Mouse (Mus musculus): ENCODE results near the gene Sh3gl2. TPM values are rescaled to one million over a fixed set of nuclear protein-coding genes. Genes with fewer than 3 reads are reported as not detected.
A peak's percentile ranks its signal among the peaks of the same experiment; 100 is the strongest.

Sh3gl2 gene
- polyA plus RNA-seq, 1 experiment from 2014 or later = 6.9 TPM

- Histone ChIP-seq H3K27me3 (ENCODE audit: insufficient read depth, poor library complexity, severe bottlenecking) (no peaks in the 10 kb centered on the region), H3K4me1 (replicated peaks) (no peaks in the 10 kb centered on the region), H3K27ac (no peak overlapping the region), H3K9me3 (no peaks in the 10 kb centered on the region), H3K4me3 (no peak overlapping the region), H3K36me3 (no peaks in the 10 kb centered on the region)
- no peak for DNase-seq (ENCODE audit: low spot score)
- 94% methylated on average over 5 of the region's 5 CpGs for WGBS
Measured at GRCm38 (mm10) chr4:85618746-85619145, 413.8 kb downstream of the Sh3gl2 start.

GRCm38 (mm10) chr4:85619261-85619660 is 414.3 kb downstream of the Sh3gl2 start:
- Histone ChIP-seq H3K27ac (no peak overlapping the region), H3K36me3 (no peaks in the 10 kb centered on the region), H3K27me3 (ENCODE audit: insufficient read depth, poor library complexity, severe bottlenecking) (no peaks in the 10 kb centered on the region), H3K4me3 (no peak overlapping the region), H3K9me3 (no peaks in the 10 kb centered on the region), H3K4me1 (replicated peaks) (no peaks in the 10 kb centered on the region)
- 88% methylated on average over 3 of the region's 3 CpGs for WGBS
- DNase-seq (ENCODE audit: low spot score) = no peak

DNA sequence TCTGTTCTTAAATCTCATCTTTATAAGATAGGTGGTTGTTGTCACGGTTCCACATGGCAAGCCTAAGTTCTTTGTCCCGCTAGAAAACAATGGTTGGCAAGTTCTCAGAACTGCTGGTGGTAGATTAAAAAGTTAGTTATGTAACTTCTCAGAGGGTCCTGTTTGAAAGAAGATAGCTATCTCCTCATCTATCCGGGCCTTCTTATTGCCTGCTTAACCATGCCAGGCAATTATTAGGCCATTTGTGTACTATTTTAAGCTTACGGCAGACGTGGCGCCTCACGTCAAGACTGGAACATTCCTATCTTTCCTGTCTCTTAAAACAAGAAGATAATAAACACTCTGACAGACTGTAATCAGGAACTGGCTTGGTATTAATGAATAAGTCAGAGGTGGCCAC is 424.5 kb downstream of the Sh3gl2 start:
- no peak overlapping the region for H3K4me3 ChIP-seq
- H3K27me3 ChIP-seq (ENCODE audit: insufficient read depth, poor library complexity, severe bottlenecking) = no peaks in the 10 kb centered on the region
- WGBS = 93% methylated on average over 7 of the region's 7 CpGs
- no peak for DNase-seq (ENCODE audit: low spot score)
- no peaks in the 10 kb centered on the region for H3K9me3 ChIP-seq
- no peaks in the 10 kb centered on the region for H3K4me1 ChIP-seq (replicated peaks)
- no peaks in the 10 kb centered on the region for H3K36me3 ChIP-seq
- H3K27ac ChIP-seq = no peak overlapping the region

GRCm38 (mm10) chr4:85669271-85669670 is 464.3 kb downstream of the Sh3gl2 start:
- no peak overlapping the region for H3K4me3 ChIP-seq
- H3K9me3 ChIP-seq = no peaks in the 10 kb centered on the region
- H3K27ac ChIP-seq = no peak overlapping the region
- H3K27me3 ChIP-seq (ENCODE audit: insufficient read depth, poor library complexity, severe bottlenecking) = no peaks in the 10 kb centered on the region
- no peak for DNase-seq (ENCODE audit: low spot score)
- H3K4me1 ChIP-seq (replicated peaks) = no peaks in the 10 kb centered on the region
- WGBS = 93% methylated on average over 5 of the region's 5 CpGs
- H3K36me3 ChIP-seq = no peaks in the 10 kb centered on the region

GRCm38 (mm10) chr4:85669735-85670134 is 464.8 kb downstream of the Sh3gl2 start:
- no peak for DNase-seq (ENCODE audit: low spot score)
- H3K9me3 ChIP-seq = no peaks in the 10 kb centered on the region
- 77% methylated on average over 1 of the region's 1 CpGs for WGBS

DNA sequence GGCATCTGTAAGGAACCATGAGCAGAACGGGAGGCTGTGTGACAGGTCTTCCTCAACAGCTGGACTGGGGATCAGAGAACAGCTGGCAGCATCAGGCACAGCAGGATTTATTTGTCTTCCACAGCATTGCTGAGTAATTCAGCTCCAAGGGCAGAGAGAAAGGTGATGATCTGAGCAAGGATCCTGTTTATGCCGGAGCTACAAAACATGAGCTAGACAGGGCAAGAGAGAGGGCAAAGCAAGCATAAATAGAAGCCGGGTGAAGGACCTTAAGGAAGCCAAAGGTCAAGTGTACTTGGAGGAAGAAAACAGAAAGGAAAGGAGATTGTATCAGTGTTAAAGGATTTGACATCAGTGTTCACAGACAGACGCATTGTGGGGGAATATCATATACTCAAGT is 467.4 kb downstream of the Sh3gl2 start:
- no peaks in the 10 kb centered on the region for H3K36me3 ChIP-seq
- 53% methylated on average over 4 of the region's 4 CpGs for WGBS
- no peak overlapping the region for H3K4me3 ChIP-seq
- H3K27me3 ChIP-seq (ENCODE audit: insufficient read depth, poor library complexity, severe bottlenecking) = no peaks in the 10 kb centered on the region
- no peak overlapping the region for H3K27ac ChIP-seq
- H3K4me1 ChIP-seq (replicated peaks) = no peaks in the 10 kb centered on the region
- DNase-seq (ENCODE audit: low spot score) = peak; percentile 8
- H3K9me3 ChIP-seq = no peaks in the 10 kb centered on the region

More at GRCm38 (mm10) chr4:85669735-85670134, 464.8 kb downstream of the Sh3gl2 start:
- Histone ChIP-seq H3K27me3 (ENCODE audit: insufficient read depth, poor library complexity, severe bottlenecking) (no peaks in the 10 kb centered on the region), H3K4me3 (no peak overlapping the region), H3K4me1 (replicated peaks) (no peaks in the 10 kb centered on the region), H3K36me3 (no peaks in the 10 kb centered on the region), H3K27ac (no peak overlapping the region)

GRCm38 (mm10) chr4:85677621-85678020 is 472.7 kb downstream of the Sh3gl2 start:
- no peaks in the 10 kb centered on the region for H3K9me3 ChIP-seq
- DNase-seq (ENCODE audit: low spot score) = no peak
- no peaks in the 10 kb centered on the region for H3K27me3 ChIP-seq (ENCODE audit: insufficient read depth, poor library complexity, severe bottlenecking)
- H3K27ac ChIP-seq = no peak overlapping the region
- H3K36me3 ChIP-seq = no peaks in the 10 kb centered on the region
- 67% methylated on average over 1 of the region's 1 CpGs for WGBS
- H3K4me1 ChIP-seq (replicated peaks) = no peaks in the 10 kb centered on the region
- H3K4me3 ChIP-seq = no peak overlapping the region

DNA sequence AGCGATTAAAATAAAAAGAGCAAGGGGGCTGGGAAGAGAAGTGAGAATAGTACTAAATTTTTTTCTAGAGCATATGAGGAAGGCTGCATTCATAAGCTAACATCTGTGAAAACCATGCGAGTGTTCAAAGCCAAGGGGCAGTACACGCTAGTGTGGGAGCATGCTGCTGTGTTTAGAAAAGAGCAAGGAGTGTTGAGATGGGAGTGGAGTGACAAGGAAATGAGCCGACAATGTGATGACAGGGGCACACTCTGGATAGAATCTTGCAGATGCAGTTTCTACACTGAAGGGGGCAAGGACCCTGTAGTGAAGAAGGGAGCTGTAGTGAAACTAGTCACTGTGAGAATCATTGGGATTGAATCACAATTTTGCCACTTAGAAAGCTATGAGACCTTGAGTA is 481.2 kb downstream of the Sh3gl2 start:
- DNase-seq (ENCODE audit: low spot score) = no peak
- Histone ChIP-seq H3K4me1 (replicated peaks) (no peaks in the 10 kb centered on the region), H3K9me3 (no peaks in the 10 kb centered on the region), H3K36me3 (no peaks in the 10 kb centered on the region), H3K27ac (no peak overlapping the region), H3K27me3 (ENCODE audit: insufficient read depth, poor library complexity, severe bottlenecking) (no peaks in the 10 kb centered on the region), H3K4me3 (no peak overlapping the region)
- WGBS = 81% methylated on average over 4 of the region's 4 CpGs

Data from hindbrain, embryonic 10.5 days (tissue).